Mouse (Mus musculus): ENCODE results near the gene Mta2. TPM values are rescaled to one million over a fixed set of nuclear protein-coding genes. Genes with fewer than 3 reads are reported as not detected.

The Mta2 gene
- total and polyA plus RNA-seq, 3 experiments: 116 to 171 (median 167) TPM

GRCm38 (mm10) chr19:8945251-8945650 lies 3.6 kb downstream of the Mta2 start:
- H3K36me3 ChIP-seq (ENCODE audit: control insufficient read depth in 1 of 2, insufficient read depth in 2 of 2, low read length in 2 of 2): peaks cover 16 to 54% of the 10 kb centered on the region in 2 experiments

GRCm38 (mm10) chr19:8946929-8947328 lies 5.3 kb downstream of the Mta2 start:
- Histone ChIP-seq H3K27me3 (ENCODE audit: control insufficient read depth in 1 of 2, insufficient read depth in 2 of 2, low read length in 2 of 2) (no peaks in the 10 kb centered on the region), H3K36me3 (ENCODE audit: control insufficient read depth in 1 of 2, insufficient read depth in 2 of 2, low read length in 2 of 2) (peaks cover 22 to 66% of the 10 kb centered on the region in 2 experiments), H3K4me3 (ENCODE audit: control insufficient read depth in 1 of 2, insufficient read depth in 1 of 2, low read depth in 2 of 2, low read length in 2 of 2) (no peak overlapping the region), H3K27ac (ENCODE audit: control insufficient read depth, low read depth, low read length) (no peak overlapping the region), H3K79me2 (ENCODE audit: control insufficient read depth, insufficient read depth, low read length, poor library complexity) (peaks cover 37% of the 10 kb centered on the region), H3K9me3 (replicated peaks; ENCODE audit: insufficient read depth, low read length) (no peaks in the 10 kb centered on the region), H3K4me1 (ENCODE audit: control insufficient read depth in 1 of 2, insufficient read depth in 2 of 2, low read length in 2 of 2) (peaks cover 12 to 40% of the 10 kb centered on the region in 2 experiments), H3K9ac (ENCODE audit: control insufficient read depth, low read depth, low read length, poor library complexity, severe bottlenecking) (no peak overlapping the region)
- TF ChIP-seq BHLHE40 (IDR thresholded peaks at IDR 0.05; ENCODE audit: borderline replicate concordance, low read depth, low read length) (peak; percentile 70; the same call in 1 of the 2 replicates), ETS1 (IDR thresholded peaks at IDR 0.05; ENCODE audit: low read depth, low read length) (peak; percentile 89), SIN3A (IDR thresholded peaks at IDR 0.05; ENCODE audit: low read length) (peak; percentile 74), EP300 (IDR thresholded peaks at IDR 0.05; ENCODE audit: low read depth in 1 of 2, low read length in 2 of 2) (peak in 1 of 2 experiments; percentile 35; a peak in 1 of 4 replicates), MXI1 (IDR thresholded peaks at IDR 0.05; ENCODE audit: low read depth, low read length) (0 out of 2 replicates have a peak, but pooled peaks have one; percentile 50), ZKSCAN1 (IDR thresholded peaks at IDR 0.05; ENCODE audit: low read depth, low read length) (no peak)
- DNase-seq (ENCODE audit: low read depth, low spot score): no peak

More at GRCm38 (mm10) chr19:8945251-8945650, 3.6 kb downstream of the Mta2 start:
- no peak overlapping the region for H3K4me3 ChIP-seq (ENCODE audit: control insufficient read depth in 1 of 2, insufficient read depth in 1 of 2, low read depth in 2 of 2, low read length in 2 of 2)
- peaks cover 38% of the 10 kb centered on the region for H3K79me2 ChIP-seq (ENCODE audit: control insufficient read depth, insufficient read depth, low read length, poor library complexity)
- no peaks in the 10 kb centered on the region for H3K27me3 ChIP-seq (ENCODE audit: control insufficient read depth in 1 of 2, insufficient read depth in 2 of 2, low read length in 2 of 2)
- no peak for DNase-seq (ENCODE audit: low read depth, low spot score)
- peaks cover 11 to 40% of the 10 kb centered on the region in 2 experiments for H3K4me1 ChIP-seq (ENCODE audit: control insufficient read depth in 1 of 2, insufficient read depth in 2 of 2, low read length in 2 of 2)
- no peak overlapping the region for H3K9ac ChIP-seq (ENCODE audit: control insufficient read depth, low read depth, low read length, poor library complexity, severe bottlenecking)
- no peaks in the 10 kb centered on the region for H3K9me3 ChIP-seq (replicated peaks; ENCODE audit: insufficient read depth, low read length)
- TF ChIP-seq CHD2 (IDR thresholded peaks at IDR 0.05; ENCODE audit: low read length): no peak
- TF ChIP-seq ZKSCAN1 (IDR thresholded peaks at IDR 0.05; ENCODE audit: low read depth, low read length): no peak
- no peak for TF ChIP-seq RAD21 (IDR thresholded peaks at IDR 0.05; ENCODE audit: low read depth, low read length)
- no peak for TF ChIP-seq MXI1 (IDR thresholded peaks at IDR 0.05; ENCODE audit: low read depth, low read length)
- no peak for TF ChIP-seq NRF1 (IDR thresholded peaks at IDR 0.05; ENCODE audit: insufficient read depth, low read depth, low read length, poor library complexity, severe bottlenecking)
- no peak for TF ChIP-seq POLR2A (IDR thresholded peaks at IDR 0.05; ENCODE audit: control insufficient read depth in 1 of 2, insufficient read depth in 1 of 2, low read depth in 1 of 2, low read length in 2 of 2, poor library complexity in 1 of 2)
- H3K27ac ChIP-seq (ENCODE audit: control insufficient read depth, low read depth, low read length): no peak overlapping the region

GRCm38 (mm10) chr19:8950190-8950589 lies 8.5 kb downstream of the Mta2 start:
- Histone ChIP-seq H3K4me3 (ENCODE audit: control insufficient read depth in 1 of 2, insufficient read depth in 1 of 2, low read depth in 2 of 2, low read length in 2 of 2) (no peak overlapping the region), H3K79me2 (ENCODE audit: control insufficient read depth, insufficient read depth, low read length, poor library complexity) (peaks cover 25% of the 10 kb centered on the region), H3K9me3 (replicated peaks; ENCODE audit: insufficient read depth, low read length) (no peaks in the 10 kb centered on the region), H3K27ac (ENCODE audit: control insufficient read depth, low read depth, low read length) (0 out of 2 replicates have a peak overlapping the region, but pooled peaks have one; percentile 11), H3K36me3 (ENCODE audit: control insufficient read depth in 1 of 2, insufficient read depth in 2 of 2, low read length in 2 of 2) (peaks cover 21 to 62% of the 10 kb centered on the region in 2 experiments), H3K27me3 (ENCODE audit: control insufficient read depth in 1 of 2, insufficient read depth in 2 of 2, low read length in 2 of 2) (no peaks in the 10 kb centered on the region), H3K4me1 (ENCODE audit: control insufficient read depth in 1 of 2, insufficient read depth in 2 of 2, low read length in 2 of 2) (peaks cover 15 to 40% of the 10 kb centered on the region in 2 experiments), H3K9ac (ENCODE audit: control insufficient read depth, low read depth, low read length, poor library complexity, severe bottlenecking) (no peak overlapping the region)
- peak; percentile 70 for TF ChIP-seq GATA1 (IDR thresholded peaks at IDR 0.05; ENCODE audit: low read depth, low read length)
- TF ChIP-seq ZC3H11A (IDR thresholded peaks at IDR 0.05; ENCODE audit: low read depth, low read length): no peak
- TF ChIP-seq ETS1 (IDR thresholded peaks at IDR 0.05; ENCODE audit: low read depth, low read length): peak; percentile 57; the same call in 1 of the 2 replicates
- peak in 1 of 2 experiments; percentile 17; a peak in 1 of 4 replicates for TF ChIP-seq POLR2A (IDR thresholded peaks at IDR 0.05; ENCODE audit: control insufficient read depth in 1 of 2, insufficient read depth in 1 of 2, low read depth in 1 of 2, low read length in 2 of 2, poor library complexity in 1 of 2)
- TF ChIP-seq SIN3A (IDR thresholded peaks at IDR 0.05; ENCODE audit: low read length): peak; percentile 38; the same call in 1 of the 2 replicates
- DNase-seq (ENCODE audit: low read depth, low spot score): peak; percentile 74
